Mouse (Mus musculus) heart, embryonic 15.5 days (tissue): ENCODE results near the gene Olfr1254. TPM values are rescaled to one million over a fixed set of nuclear protein-coding genes. Genes with fewer than 3 reads are reported as not detected.

Experiments used
- ATAC-seq: fragments of 200-750 bp; cut with Nextera tagmentation; replicated peaks from 2 replicates; pipeline ENCODE4 v1.8.0; 2017; ENCODE audit warnings: low read depth, moderate TSS enrichment; ENCODE audit not compliant: insufficient number of reproducible peaks, insufficient read depth, low FRiP score
- H3K27ac ChIP-seq: fragments of 300-500 bp; sonication (generic); 2 replicates; pipeline ENCODE4 v1.5.1; 2015; ENCODE audit warnings: mild to moderate bottlenecking, inconsistent platforms
- H3K27me3 ChIP-seq: fragments of 300-500 bp; sonication (generic); 2 replicates; pipeline ENCODE4 v1.6.1; 2015; ENCODE audit warnings: inconsistent platforms
- H3K36me3 ChIP-seq: fragments of 300-500 bp; sonication (generic); 2 replicates; pipeline ENCODE4 v1.6.1; 2015; ENCODE audit warnings: mild to moderate bottlenecking, inconsistent platforms
- H3K4me1 ChIP-seq: fragments of 300-500 bp; sonication (generic); replicated peaks from 2 replicates; pipeline ENCODE4 v1.6.1; 2015; ENCODE audit warnings: inconsistent platforms
- H3K4me2 ChIP-seq: fragments of 300-500 bp; sonication (generic); 2 replicates; pipeline ENCODE4 v1.6.1; 2015; ENCODE audit warnings: inconsistent platforms, mild to moderate bottlenecking, moderate library complexity
- H3K4me3 ChIP-seq: fragments of 300-500 bp; sonication (generic); 2 replicates; pipeline ENCODE4 v1.5.1; 2015; ENCODE audit warnings: mild to moderate bottlenecking, inconsistent platforms
- H3K9ac ChIP-seq: fragments of 300-500 bp; sonication (generic); 2 replicates; pipeline ENCODE4 v1.6.1; 2015; ENCODE audit warnings: mild to moderate bottlenecking, inconsistent platforms
- H3K9me3 ChIP-seq: fragments of 300-500 bp; sonication (generic); replicated peaks from 2 replicates; pipeline ENCODE4 v1.6.1; 2016; ENCODE audit warnings: inconsistent platforms
- WGBS: fragments of 180-500 bp; shearing (Covaris S2); methylation state at CpG from one replicate; pipeline ENCODE4 v1.1.7; 2015; ENCODE audit warnings: mixed read lengths; 5-methylcytosine and 5-hydroxymethylcytosine counted together
- polyA plus RNA-seq: library from polyadenylated mRNA; unstranded; fragments of >200 nt; fragmentation: Nextera tagmentation; extraction: Ambion mirVana; gene quantifications from 2 replicates; pipeline ENCODE4 v1.2.1, GENCODE M21; 2015

Olfr1254 gene
- polyA plus RNA-seq, result not detected in 2 replicates

- ATAC-seq, result no peak
- Histone ChIP-seq H3K36me3 (no peaks in the 10 kb centered on the region), H3K4me2 (no peak within 1 kb of the TSS), H3K4me1 (no peaks in the 10 kb centered on the region), H3K27me3 (no peaks in the 10 kb centered on the region), H3K9ac (no peak within 1 kb of the TSS), H3K27ac (no peak within 1 kb of the TSS), H3K9me3 (no peaks in the 10 kb centered on the region), H3K4me3 (no peak within 1 kb of the TSS)
Measured at GRCm38 (mm10) chr2:89793519-89793918, at the start of gene Olfr1254. Gene Olfr1254 (minus strand): TSS chr2:89793619.

GRCm38 (mm10) chr2:89841455-89841854 is 48.0 kb upstream of the Olfr1254 start, which contains the start of gene Olfr1256:
Gene Olfr1256 (minus strand): TSS chr2:89841555.
- Histone ChIP-seq H3K4me2 (no peak within 1 kb of the TSS), H3K9ac (no peak within 1 kb of the TSS), H3K4me1 (no peaks in the 10 kb centered on the region), H3K27me3 (no peaks in the 10 kb centered on the region), H3K36me3 (no peaks in the 10 kb centered on the region), H3K27ac (no peak within 1 kb of the TSS), H3K4me3 (no peak within 1 kb of the TSS), H3K9me3 (no peaks in the 10 kb centered on the region)
- WGBS, result 44% methylated on average over 2 of the region's 2 CpGs
- ATAC-seq, result no peak

GRCm38 (mm10) chr2:89820216-89820615 is 26.8 kb upstream of the Olfr1254 start:
- Histone ChIP-seq H3K9ac (no peak overlapping the region), H3K27me3 (no peaks in the 10 kb centered on the region), H3K4me3 (no peak overlapping the region), H3K9me3 (no peaks in the 10 kb centered on the region), H3K4me1 (no peaks in the 10 kb centered on the region), H3K4me2 (no peak overlapping the region), H3K36me3 (no peaks in the 10 kb centered on the region), H3K27ac (no peak overlapping the region)
- 62% methylated on average over 1 of the region's 1 CpGs for WGBS
- no peak for ATAC-seq

DNA sequence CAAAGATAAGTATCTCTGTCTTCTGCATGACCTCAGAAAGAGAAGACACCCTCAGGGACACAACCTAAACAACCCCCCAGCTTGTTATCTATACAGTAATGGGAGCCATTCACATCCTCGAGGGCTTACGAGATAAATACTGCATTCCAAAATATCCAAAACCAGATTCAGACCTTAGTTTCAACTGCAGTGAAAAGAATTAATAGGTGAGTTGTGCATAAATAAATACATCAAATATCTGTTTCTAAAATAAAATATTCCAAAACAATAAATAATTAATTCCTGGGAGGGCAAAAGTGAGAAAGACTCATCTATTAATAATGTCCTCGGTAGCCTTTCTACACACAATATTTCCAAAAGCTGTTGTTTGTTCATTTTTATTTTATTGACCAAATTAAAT is 18.3 kb upstream of the Olfr1254 start, which contains the start of gene Olfr1255:
Olfr1255 (plus strand) TSS at position 301 of the 400 bp plus-strand sequence.
- 68% methylated on average over 3 of the region's 3 CpGs for WGBS

GRCm38 (mm10) chr2:89810751-89811150 is 17.3 kb upstream of the Olfr1254 start:
- Histone ChIP-seq H3K4me2 (no peak overlapping the region), H3K9ac (no peak overlapping the region), H3K4me3 (no peak overlapping the region), H3K9me3 (no peaks in the 10 kb centered on the region), H3K4me1 (no peaks in the 10 kb centered on the region), H3K27ac (no peak overlapping the region), H3K27me3 (no peaks in the 10 kb centered on the region), H3K36me3 (no peaks in the 10 kb centered on the region)
- 78% methylated on average over 2 of the region's 2 CpGs for WGBS
- ATAC-seq, result no peak

More for the DNA sequence above, 18.3 kb upstream of the Olfr1254 start, which contains the start of gene Olfr1255:
- Histone ChIP-seq H3K4me2 (no peak within 1 kb of the TSS), H3K9ac (no peak within 1 kb of the TSS), H3K9me3 (no peaks in the 10 kb centered on the region), H3K36me3 (no peaks in the 10 kb centered on the region), H3K4me3 (no peak within 1 kb of the TSS), H3K27ac (no peak within 1 kb of the TSS), H3K4me1 (no peaks in the 10 kb centered on the region), H3K27me3 (no peaks in the 10 kb centered on the region)
- no peak for ATAC-seq

- no peaks in the 10 kb centered on the region for H3K27me3 ChIP-seq
- H3K4me1 ChIP-seq, result no peaks in the 10 kb centered on the region
- H3K9ac ChIP-seq, result no peak overlapping the region
- WGBS, result 86% methylated on average over 3 of the region's 3 CpGs
- no peak overlapping the region for H3K4me2 ChIP-seq
- H3K27ac ChIP-seq, result no peak overlapping the region
- H3K4me3 ChIP-seq, result no peak overlapping the region
- no peaks in the 10 kb centered on the region for H3K9me3 ChIP-seq
- no peak for ATAC-seq
- no peaks in the 10 kb centered on the region for H3K36me3 ChIP-seq
Measured at GRCm38 (mm10) chr2:89799583-89799982, 6.2 kb upstream of the Olfr1254 start.

DNA sequence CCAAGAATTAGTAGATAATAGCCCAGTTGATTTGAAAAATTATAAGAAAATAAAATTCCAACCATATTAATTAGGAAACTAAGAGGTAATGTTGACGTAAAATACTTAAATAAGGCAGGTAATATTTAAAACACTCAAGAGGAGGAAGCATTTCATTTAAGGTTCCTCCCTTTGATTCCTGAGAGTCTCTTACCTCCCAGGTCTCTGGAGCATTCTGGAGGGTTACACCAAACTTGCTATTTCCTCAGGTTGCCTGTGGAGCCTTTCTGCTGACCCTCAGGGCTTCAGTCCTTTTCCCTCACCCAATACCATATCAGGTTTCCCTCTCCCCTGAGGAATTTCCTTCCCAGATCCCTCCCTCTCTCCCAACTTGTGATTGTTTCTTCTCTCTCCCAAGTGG is 36.4 kb downstream of the Olfr1254 start, which contains the start of gene Olfr1253:
Olfr1253 (minus strand) TSS at position 101 of the 400 bp plus-strand sequence.
- H3K27me3 ChIP-seq, result no peaks in the 10 kb centered on the region
- H3K4me1 ChIP-seq, result no peaks in the 10 kb centered on the region
- 68% methylated on average over 1 of the region's 1 CpGs for WGBS
- H3K4me2 ChIP-seq, result no peak within 1 kb of the TSS
- H3K9ac ChIP-seq, result no peak within 1 kb of the TSS
- H3K27ac ChIP-seq, result no peak within 1 kb of the TSS
- ATAC-seq, result no peak
- no peak within 1 kb of the TSS for H3K4me3 ChIP-seq
- H3K9me3 ChIP-seq, result no peaks in the 10 kb centered on the region
- no peaks in the 10 kb centered on the region for H3K36me3 ChIP-seq

Other genes starting within 250 kb of the Olfr1254 start
- gene Olfr1245, start 215.2 kb downstream of the Olfr1254 start, polyA plus RNA-seq, result not detected in 2 replicates
- gene Olfr1246, start 200.5 kb downstream of the Olfr1254 start, polyA plus RNA-seq, result not detected in 2 replicates
- gene Olfr1247, start 179.5 kb downstream of the Olfr1254 start, polyA plus RNA-seq, result not detected in 2 replicates
- not detected in 2 replicates for gene Olfr1248, start 175.4 kb downstream of the Olfr1254 start, polyA plus RNA-seq
- gene Olfr1249, start 158.6 kb downstream of the Olfr1254 start, polyA plus RNA-seq, result not detected in 2 replicates
- not detected in 2 replicates for gene Olfr1250, start 132.2 kb downstream of the Olfr1254 start, polyA plus RNA-seq
- gene Olfr1251, start 121.7 kb downstream of the Olfr1254 start, polyA plus RNA-seq, result not detected in 2 replicates
- gene Olfr1252, start 68.6 kb downstream of the Olfr1254 start, polyA plus RNA-seq, result not detected in 2 replicates
- not detected in 2 replicates for gene Olfr1253, start 36.5 kb downstream of the Olfr1254 start, polyA plus RNA-seq
- gene Olfr1255, start 18.4 kb upstream of the Olfr1254 start, polyA plus RNA-seq, result not detected in 2 replicates
- gene Olfr1256, start 47.9 kb upstream of the Olfr1254 start, polyA plus RNA-seq, result not detected in 2 replicates
- gene Olfr48, start 54.6 kb upstream of the Olfr1254 start, polyA plus RNA-seq, result not detected in 2 replicates
- not detected in 2 replicates for gene Olfr1257, start 84.8 kb upstream of the Olfr1254 start, polyA plus RNA-seq
- gene Olfr1258, start 133.7 kb upstream of the Olfr1254 start, polyA plus RNA-seq, result not detected in 2 replicates
- not detected in 2 replicates for gene Olfr1259, start 155.0 kb upstream of the Olfr1254 start, polyA plus RNA-seq
- gene Olfr1260, start 180.7 kb upstream of the Olfr1254 start, polyA plus RNA-seq, result not detected in 2 replicates
- gene Olfr1261, start 197.6 kb upstream of the Olfr1254 start, polyA plus RNA-seq, result not detected in 2 replicates
- not detected in 2 replicates for gene Olfr1262, start 206.5 kb upstream of the Olfr1254 start, polyA plus RNA-seq
- gene Olfr1263, start 218.5 kb upstream of the Olfr1254 start, polyA plus RNA-seq, result not detected in 2 replicates
- not detected in 2 replicates for gene Olfr1264, start 232.0 kb upstream of the Olfr1254 start, polyA plus RNA-seq
- gene Olfr1265, start 241.7 kb upstream of the Olfr1254 start, polyA plus RNA-seq, result not detected in 2 replicates